Comparison of ENCODE assay signal across 8 mouse cellular contexts in genomic region chr19:56821040-56821797, GRCm38 (mm10). TPM values are rescaled to one million over a fixed set of nuclear protein-coding genes. Genes with fewer than 3 reads are reported as not detected.
DNase-seq lines count a peak whose midpoint lies in the region; ATAC-seq and TF ChIP-seq lines count a peak whose summit lies in the region.

No protein-coding gene starts in this region.

- peak overlapping the region in 1 of 2 experiments; percentile 84; a peak in 2 of 4 replicates for H3K27ac ChIP-seq in heart, embryonic 14.5 days (replicated peaks in 1 of 2; ENCODE audit: control insufficient read depth in 1 of 2, insufficient read depth in 1 of 2, low read depth in 2 of 2, low read length in 2 of 2)
- 0 out of 2 replicates have a peak overlapping the region, but pooled peaks have one; percentile 53 for H3K27ac ChIP-seq in forebrain, embryonic 11.5 days (ENCODE audit: low read depth, low read length)
- peak overlapping the region; percentile 84; the same call in 1 of the 2 replicates for H3K27ac ChIP-seq in liver, embryonic 13.5 days

- H3K4me1 ChIP-seq in heart, embryonic 14.5 days (ENCODE audit: control insufficient read depth in 2 of 2, insufficient read depth in 2 of 2, low read length in 2 of 2): peaks cover 28 to 47% of the 10 kb centered on the region in 2 experiments
- H3K4me1 ChIP-seq in E14TG2a.4 (replicated peaks; ENCODE audit: low read depth, low read length): peaks cover 29% of the 10 kb centered on the region
- H3K4me1 ChIP-seq in forebrain, embryonic 11.5 days (replicated peaks; ENCODE audit: control insufficient read depth, insufficient read depth, low read length): no peaks in the 10 kb centered on the region
- peaks cover 36% of the 10 kb centered on the region for H3K4me1 ChIP-seq in liver, embryonic 13.5 days (replicated peaks)

- TF ChIP-seq CTCF in E14TG2a.4 (conservative IDR thresholded peaks at IDR 0.05; ENCODE audit: low read length): no peak

- no peak for DNase-seq in heart, postnatal 36 days
- peak; percentile 43 for DNase-seq in forebrain, embryonic 11.5 days (ENCODE audit: low spot score)
- DNase-seq in liver, embryonic 13.5 days: no peak
- DNase-seq in testis, postnatal 14 days (ENCODE audit: low spot score): peak; percentile 69
- DNase-seq in gastrocnemius, adult 8-10 months (ENCODE audit: low spot score in 2 of 2): no peak

- peak overlapping the region; percentile 79 to 87 for H3K4me3 ChIP-seq in heart, embryonic 14.5 days (ENCODE audit: control insufficient read depth in 1 of 2, insufficient read depth in 1 of 2, low read depth in 1 of 2, low read length in 2 of 2)
- H3K4me3 ChIP-seq in E14TG2a.4 (replicated peaks; ENCODE audit: low read length): peak overlapping the region; percentile 99
- H3K4me3 ChIP-seq in forebrain, embryonic 11.5 days (ENCODE audit: low read depth, low read length): peak overlapping the region; percentile 96
- peak overlapping the region; percentile 98 for H3K4me3 ChIP-seq in liver, embryonic 13.5 days (replicated peaks)

- peak overlapping the region; percentile 76 for H3K4me2 ChIP-seq in heart, embryonic 14.5 days (ENCODE audit: low read length)
- H3K4me2 ChIP-seq in forebrain, embryonic 11.5 days (ENCODE audit: low read depth, low read length, severe bottlenecking): peak overlapping the region; percentile 74
- H3K4me2 ChIP-seq in liver, embryonic 13.5 days: peak overlapping the region; percentile 76

- H3K27me3 ChIP-seq in heart, embryonic 14.5 days (ENCODE audit: control insufficient read depth, insufficient read depth, low read length): 0 out of 2 replicates have a peak, but pooled peaks cover 4% of the 10 kb centered on the region
- peaks cover 28% of the 10 kb centered on the region for H3K27me3 ChIP-seq in E14TG2a.4 (ENCODE audit: insufficient read depth, low read length)
- no peaks in the 10 kb centered on the region for H3K27me3 ChIP-seq in forebrain, embryonic 11.5 days (ENCODE audit: control insufficient read depth, insufficient read depth, low read length)
- H3K27me3 ChIP-seq in liver, embryonic 13.5 days: peaks cover 21% of the 10 kb centered on the region

- H3K9ac ChIP-seq in heart, embryonic 14.5 days (ENCODE audit: low read length): peak overlapping the region; percentile 92
- H3K9ac ChIP-seq in forebrain, embryonic 11.5 days (ENCODE audit: low read length): peak overlapping the region; percentile 92
- H3K9ac ChIP-seq in liver, embryonic 13.5 days: peak overlapping the region; percentile 95

- H3K9me3 ChIP-seq in heart, embryonic 14.5 days (ENCODE audit: control insufficient read depth, low read length): no peaks in the 10 kb centered on the region
- no peaks in the 10 kb centered on the region for H3K9me3 ChIP-seq in E14TG2a.4 (ENCODE audit: low read length)
- H3K9me3 ChIP-seq in forebrain, embryonic 11.5 days (ENCODE audit: control insufficient read depth, low read length): no peaks in the 10 kb centered on the region
- 0 out of 2 replicates have a peak, but pooled peaks cover 2% of the 10 kb centered on the region for H3K9me3 ChIP-seq in liver, embryonic 13.5 days (replicated peaks)

- WGBS in heart, embryonic 14.5 days: 7% methylated on average over 22 of the region's 22 CpGs
- 8% methylated on average over 22 of the region's 22 CpGs for WGBS in forebrain, embryonic 11.5 days
- 13% methylated on average over 22 of the region's 22 CpGs for WGBS in liver, embryonic 13.5 days (ENCODE audit: insufficient replicate concordance)

- intact Hi-C loops in heart, postnatal 36 days (cut with DNase I): loop anchor here (5.0 kb wide), 1 partner anchor 201 kb away; no protein-coding TSS in a partner anchor

- no peak for ATAC-seq in heart, embryonic 14.5 days (ENCODE audit: insufficient number of reproducible peaks, insufficient read depth, low FRiP score, low read depth)
- no peak for ATAC-seq in forebrain, embryonic 11.5 days (replicated peaks; ENCODE audit: low FRiP score)
- ATAC-seq in liver, embryonic 13.5 days (ENCODE audit: low read depth): no peak
- ATAC-seq in granulocyte monocyte progenitor cell, adult 5-6 weeks (replicated peaks; ENCODE audit: poor library complexity, severe bottlenecking): no peak

- H3K36me3 ChIP-seq in heart, embryonic 14.5 days (ENCODE audit: control insufficient read depth, insufficient read depth, low read length): no peaks in the 10 kb centered on the region
- peaks cover 15% of the 10 kb centered on the region for H3K36me3 ChIP-seq in E14TG2a.4 (ENCODE audit: insufficient read depth, low read length)
- H3K36me3 ChIP-seq in forebrain, embryonic 11.5 days (ENCODE audit: control insufficient read depth, insufficient read depth, low read length): no peaks in the 10 kb centered on the region
- no peaks in the 10 kb centered on the region for H3K36me3 ChIP-seq in liver, embryonic 13.5 days

RNA-seq across cellular contexts. Expression of gene Ccdc186, which starts 0.8 kb away (rescaled TPM):
- polyA plus RNA-seq in heart, embryonic 14.5 days (2014; fragmentation: Nextera tagmentation; extraction: Ambion mirVana): 19.2 and 20.4 TPM in 2 replicates
- 10 to 100 TPM; 26.8 to 28.8 TPM for total RNA-seq in heart, postnatal 36 days (2021)
- 17.7 and 20.1 TPM in 2 replicates for polyA plus RNA-seq in forebrain, embryonic 11.5 days (2014; fragmentation: Nextera tagmentation; extraction: Ambion mirVana)
- polyA plus RNA-seq in liver, embryonic 13.5 days (2015; fragmentation: Nextera tagmentation; extraction: Ambion mirVana): 5.7 and 6.4 TPM in 2 replicates
- 3.4 and 8.7 TPM in 2 replicates for total RNA-seq in granulocyte monocyte progenitor cell, adult 5-6 weeks (2014; fragmentation: Nextera tagmentation)
- total RNA-seq in granulocyte monocyte progenitor cell, adult 5-6 weeks (2017): 12.7 and 20.6 TPM in 2 replicates
- total RNA-seq in gastrocnemius, adult 8-10 months (2022): 10 to 100 TPM; 20.5 to 27.4 (median 24.4) TPM

RNA-seq across cellular contexts. Expression of gene Tdrd1, which starts 4.8 kb away (rescaled TPM):
- polyA plus RNA-seq in heart, embryonic 14.5 days (2014; fragmentation: Nextera tagmentation; extraction: Ambion mirVana): 0.47 and 0.93 TPM in 2 replicates
- not detected for total RNA-seq in heart, postnatal 36 days (2021)
- polyA plus RNA-seq in forebrain, embryonic 11.5 days (2014; fragmentation: Nextera tagmentation; extraction: Ambion mirVana): 0.43 and 0.45 TPM in 2 replicates
- 0.05 and 0.09 TPM in 2 replicates for polyA plus RNA-seq in liver, embryonic 13.5 days (2015; fragmentation: Nextera tagmentation; extraction: Ambion mirVana)
- total RNA-seq in granulocyte monocyte progenitor cell, adult 5-6 weeks (2014; fragmentation: Nextera tagmentation): not detected in 2 replicates
- not detected in 2 replicates for total RNA-seq in granulocyte monocyte progenitor cell, adult 5-6 weeks (2017)
- not detected for total RNA-seq in gastrocnemius, adult 8-10 months (2022)

RNA-seq across cellular contexts. Expression of gene Vwa2, which starts 52.8 kb away (rescaled TPM):
- polyA plus RNA-seq in heart, embryonic 14.5 days (2014; fragmentation: Nextera tagmentation; extraction: Ambion mirVana): 0.11 TPM in 1 of 2 replicates, not detected in the other
- not detected for total RNA-seq in heart, postnatal 36 days (2021)
- 0.99 and 1.1 TPM in 2 replicates for polyA plus RNA-seq in forebrain, embryonic 11.5 days (2014; fragmentation: Nextera tagmentation; extraction: Ambion mirVana)
- not detected in 2 replicates for polyA plus RNA-seq in liver, embryonic 13.5 days (2015; fragmentation: Nextera tagmentation; extraction: Ambion mirVana)
- total RNA-seq in granulocyte monocyte progenitor cell, adult 5-6 weeks (2014; fragmentation: Nextera tagmentation): not detected in 2 replicates
- not detected in 2 replicates for total RNA-seq in granulocyte monocyte progenitor cell, adult 5-6 weeks (2017)
- total RNA-seq in gastrocnemius, adult 8-10 months (2022): not detected

Comparison
In these comparisons a context has a peak if more than half of its experiments do, and no peak if none do; other contexts are left out.
1. DNase-seq: peak in forebrain, embryonic 11.5 days (single experiment) and testis, postnatal 14 days (single experiment); none in heart, postnatal 36 days (0 of 2), liver, embryonic 13.5 days (single experiment) and gastrocnemius, adult 8-10 months (0 of 2).
2. Peak in every context shown above with its lines, with median percentiles within 50 percentile points of each other: H3K4me2 ChIP-seq, H3K4me3 ChIP-seq and H3K9ac ChIP-seq.